Mouse (Mus musculus) small intestine, adult 2 months (tissue): ENCODE results near the gene Utrn.

Experiments used
- CTCF ChIP-seq: fragments of 200-500 bp; IDR thresholded peaks from 2 replicates; pipeline ENCODE4 v1.5.1; 2012; ENCODE audit warnings: low read depth, mild to moderate bottlenecking, control low read depth, inconsistent platforms, low read length, moderate library complexity, mixed read lengths; ENCODE audit not compliant: insufficient replicate concordance, insufficient read length; ENCODE audit errors: extremely low read depth
- POLR2A ChIP-seq: fragments of 200-500 bp; IDR thresholded peaks from 2 replicates; pipeline ENCODE4 v1.6.1; 2012; ENCODE audit warnings: low read depth, mild to moderate bottlenecking, control low read depth, inconsistent platforms, low read length, moderate library complexity

DNA sequence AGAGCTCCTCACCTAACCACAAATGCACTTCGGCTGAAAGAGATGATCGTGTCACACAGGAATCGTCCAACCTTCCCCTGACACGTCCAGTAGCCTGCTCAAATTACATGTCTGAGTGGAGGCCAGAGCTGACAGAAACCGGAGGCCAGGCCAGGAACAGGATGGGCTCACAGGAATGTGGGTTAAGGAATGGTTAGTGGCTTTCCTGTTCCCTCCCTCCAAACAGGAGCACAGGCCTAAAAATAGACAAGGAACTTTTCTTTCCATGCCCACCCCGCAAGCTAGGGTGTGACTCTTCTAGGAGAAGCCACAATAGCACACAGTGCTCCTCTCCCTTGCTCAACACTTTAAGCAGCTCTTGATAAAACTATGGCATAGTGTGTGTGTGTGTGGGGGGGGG lies 174.4 kb downstream of the Utrn start:
- TF ChIP-seq POLR2A (no peak), CTCF (no peak)
